Mouse (Mus musculus): Measurements from ENCODE around the gene Gimap4. TPM values are rescaled to one million over a fixed set of nuclear protein-coding genes. Genes with fewer than 3 reads are reported as not detected.

Gene Gimap4
- polyA plus RNA-seq, 1 experiment from 2014 or later: 22.2 TPM

GRCm38 (mm10) chr6:48704146-48704545 is 19.8 kb downstream of the Gimap4 start:
- no peak overlapping the region for H3K4me2 ChIP-seq (ENCODE audit: low read depth, low read length)

DNA sequence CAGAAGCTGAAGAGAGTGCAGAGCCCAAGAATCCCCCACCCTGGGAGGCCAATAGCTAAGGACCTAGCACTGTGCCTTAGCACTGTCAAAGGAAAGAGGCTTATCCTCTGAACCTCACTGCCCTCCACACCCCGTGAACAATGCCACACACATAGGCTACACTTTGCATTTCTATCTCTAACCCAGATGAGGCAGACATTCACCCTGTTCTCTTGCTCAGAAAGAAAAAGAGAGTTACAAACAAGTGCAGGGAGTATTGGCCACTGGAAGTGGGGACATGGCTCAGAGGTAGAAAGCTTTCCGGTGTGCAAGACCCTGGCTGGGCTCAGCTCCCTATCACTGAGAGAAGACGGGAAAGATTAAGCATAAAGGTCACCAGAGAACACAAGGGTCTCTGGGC is 21.8 kb downstream of the Gimap4 start:
- peak overlapping the region; percentile 49 for H3K27ac ChIP-seq (ENCODE audit: low read length)
- peak overlapping the region; percentile 13; the same call in 1 of the 2 replicates for H3K4me3 ChIP-seq (replicated peaks; ENCODE audit: low read length)
- 50% methylated on average over 3 of the region's 3 CpGs for WGBS
- H3K4me2 ChIP-seq (ENCODE audit: low read depth, low read length): no peak overlapping the region
- no peaks in the 10 kb centered on the region for H3K36me3 ChIP-seq (ENCODE audit: control insufficient read depth, insufficient read depth, low read length)
- no peaks in the 10 kb centered on the region for H3K27me3 ChIP-seq (ENCODE audit: control insufficient read depth, insufficient read depth, low read length)
- peak overlapping the region; percentile 50 for H3K9ac ChIP-seq (ENCODE audit: low read length)
- H3K9me3 ChIP-seq (replicated peaks; ENCODE audit: control insufficient read depth, low read length): no peaks in the 10 kb centered on the region
- no peak for ATAC-seq (ENCODE audit: insufficient read depth, low FRiP score)
- no peaks in the 10 kb centered on the region for H3K4me1 ChIP-seq (ENCODE audit: control insufficient read depth, insufficient read depth, low read length)

More at GRCm38 (mm10) chr6:48704146-48704545, 19.8 kb downstream of the Gimap4 start:
- Histone ChIP-seq H3K4me1 (ENCODE audit: control insufficient read depth, insufficient read depth, low read length) (no peaks in the 10 kb centered on the region; the same call in 1 of the 2 replicates), H3K27ac (ENCODE audit: low read length) (no peak overlapping the region), H3K9me3 (replicated peaks; ENCODE audit: control insufficient read depth, low read length) (no peaks in the 10 kb centered on the region), H3K27me3 (ENCODE audit: control insufficient read depth, insufficient read depth, low read length) (no peaks in the 10 kb centered on the region), H3K4me3 (replicated peaks; ENCODE audit: low read length) (no peak overlapping the region), H3K36me3 (ENCODE audit: control insufficient read depth, insufficient read depth, low read length) (no peaks in the 10 kb centered on the region), H3K9ac (ENCODE audit: low read length) (no peak overlapping the region)
- no peak for ATAC-seq (ENCODE audit: insufficient read depth, low FRiP score)

DNA sequence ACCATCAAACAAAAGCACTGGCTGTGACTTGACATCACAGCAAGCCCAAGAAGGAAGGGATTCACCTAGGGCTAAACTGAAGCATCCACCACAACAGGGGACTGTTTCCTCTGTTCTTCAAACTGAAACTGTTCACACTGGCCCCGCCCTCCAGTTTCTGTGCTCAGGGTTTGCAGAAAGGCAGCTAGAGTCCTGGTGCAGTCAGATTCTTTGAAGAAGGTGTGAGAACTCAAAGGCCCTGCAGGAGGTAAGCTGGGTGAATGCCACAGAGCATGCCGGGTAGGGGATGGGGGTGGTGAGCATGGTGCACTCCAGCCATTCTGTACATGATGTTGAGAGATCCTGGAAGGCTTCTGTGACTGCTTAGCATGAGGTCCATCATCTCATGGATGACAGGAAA is 34.1 kb downstream of the Gimap4 start, which contains the start of the genes Gm28053 and Gimap7:
Gene Gm28053 (plus strand): TSS at position 153 of the 400 bp plus-strand sequence.
Gene Gimap7 (plus strand): TSS at position 167 of the 400 bp plus-strand sequence.
- Histone ChIP-seq H3K9ac (ENCODE audit: low read length) (no peak within 1 kb of the TSS), H3K9me3 (replicated peaks; ENCODE audit: control insufficient read depth, low read length) (no peaks in the 10 kb centered on the region), H3K4me1 (ENCODE audit: control insufficient read depth, insufficient read depth, low read length) (no peaks in the 10 kb centered on the region), H3K4me2 (ENCODE audit: low read depth, low read length) (no peak within 1 kb of the TSS), H3K4me3 (replicated peaks; ENCODE audit: low read length) (no peak within 1 kb of the TSS), H3K27ac (ENCODE audit: low read length) (no peak within 1 kb of the TSS), H3K27me3 (ENCODE audit: control insufficient read depth, insufficient read depth, low read length) (no peaks in the 10 kb centered on the region), H3K36me3 (ENCODE audit: control insufficient read depth, insufficient read depth, low read length) (no peaks in the 10 kb centered on the region)
- no peak for ATAC-seq (ENCODE audit: insufficient read depth, low FRiP score)
- 53% methylated on average over 2 of the region's 2 CpGs for WGBS

DNA sequence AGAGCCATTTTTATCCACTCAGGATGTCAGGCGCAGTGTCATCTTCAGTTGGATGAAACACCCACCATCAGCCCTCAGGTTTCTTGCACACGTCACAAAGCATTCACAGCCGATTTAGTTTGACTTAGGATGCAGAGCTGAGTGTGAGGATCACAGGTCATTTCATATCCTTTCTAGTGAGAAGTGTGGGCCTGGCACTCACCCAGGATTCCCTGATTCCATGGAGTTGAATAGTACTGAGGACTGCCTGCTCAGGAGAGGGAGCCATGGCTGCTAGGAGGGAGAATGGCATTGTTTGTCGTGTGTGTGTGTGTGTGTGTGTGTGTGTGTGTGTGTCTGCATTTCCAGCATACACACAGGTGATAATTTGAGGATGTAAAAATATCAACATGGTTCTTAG is 36.0 kb downstream of the Gimap4 start:
- H3K4me3 ChIP-seq (replicated peaks; ENCODE audit: low read length): no peak overlapping the region
- H3K4me2 ChIP-seq (ENCODE audit: low read depth, low read length): no peak overlapping the region
- no peaks in the 10 kb centered on the region for H3K4me1 ChIP-seq (ENCODE audit: control insufficient read depth, insufficient read depth, low read length)
- no peaks in the 10 kb centered on the region for H3K36me3 ChIP-seq (ENCODE audit: control insufficient read depth, insufficient read depth, low read length)
- ATAC-seq (ENCODE audit: insufficient read depth, low FRiP score): no peak
- no peaks in the 10 kb centered on the region for H3K9me3 ChIP-seq (replicated peaks; ENCODE audit: control insufficient read depth, low read length)
- H3K27me3 ChIP-seq (ENCODE audit: control insufficient read depth, insufficient read depth, low read length): no peaks in the 10 kb centered on the region
- 76% methylated on average over 4 of the region's 4 CpGs for WGBS
- no peak overlapping the region for H3K9ac ChIP-seq (ENCODE audit: low read length)
- H3K27ac ChIP-seq (ENCODE audit: low read length): no peak overlapping the region

DNA sequence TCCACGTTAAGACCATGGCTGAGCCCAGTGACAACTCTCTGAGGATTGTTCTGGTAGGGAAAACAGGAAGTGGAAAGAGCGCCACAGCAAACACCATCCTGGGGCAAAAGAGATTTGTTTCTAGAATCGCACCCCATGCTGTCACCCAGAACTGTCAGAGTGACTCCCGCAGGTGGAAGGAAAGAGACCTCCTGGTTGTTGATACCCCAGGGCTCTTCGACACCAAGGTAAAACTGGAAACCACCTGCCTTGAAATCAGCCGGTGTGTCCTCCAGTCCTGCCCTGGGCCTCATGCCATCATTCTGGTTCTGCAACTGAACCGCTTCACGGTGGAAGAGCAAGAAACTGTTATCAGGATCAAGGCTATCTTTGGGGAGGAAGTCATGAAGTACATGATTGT is 39.1 kb downstream of the Gimap4 start:
- WGBS: 79% methylated on average over 8 of the region's 8 CpGs
- no peak overlapping the region for H3K4me2 ChIP-seq (ENCODE audit: low read depth, low read length)
- no peaks in the 10 kb centered on the region for H3K27me3 ChIP-seq (ENCODE audit: control insufficient read depth, insufficient read depth, low read length)
- no peaks in the 10 kb centered on the region for H3K36me3 ChIP-seq (ENCODE audit: control insufficient read depth, insufficient read depth, low read length)
- H3K4me3 ChIP-seq (replicated peaks; ENCODE audit: low read length): no peak overlapping the region
- H3K4me1 ChIP-seq (ENCODE audit: control insufficient read depth, insufficient read depth, low read length): 0 out of 2 replicates have a peak, but pooled peaks cover 4% of the 10 kb centered on the region
- no peak overlapping the region for H3K9ac ChIP-seq (ENCODE audit: low read length)
- no peak for ATAC-seq (ENCODE audit: insufficient read depth, low FRiP score)
- H3K9me3 ChIP-seq (replicated peaks; ENCODE audit: control insufficient read depth, low read length): no peaks in the 10 kb centered on the region
- no peak overlapping the region for H3K27ac ChIP-seq (ENCODE audit: low read length)

GRCm38 (mm10) chr6:48725476-48725875 is 41.1 kb downstream of the Gimap4 start:
- Histone ChIP-seq H3K27me3 (ENCODE audit: control insufficient read depth, insufficient read depth, low read length) (no peaks in the 10 kb centered on the region), H3K36me3 (ENCODE audit: control insufficient read depth, insufficient read depth, low read length) (no peaks in the 10 kb centered on the region), H3K4me1 (ENCODE audit: control insufficient read depth, insufficient read depth, low read length) (0 out of 2 replicates have a peak, but pooled peaks cover 4% of the 10 kb centered on the region), H3K4me2 (ENCODE audit: low read depth, low read length) (no peak overlapping the region), H3K4me3 (replicated peaks; ENCODE audit: low read length) (no peak overlapping the region), H3K9ac (ENCODE audit: low read length) (no peak overlapping the region), H3K9me3 (replicated peaks; ENCODE audit: control insufficient read depth, low read length) (no peaks in the 10 kb centered on the region), H3K27ac (ENCODE audit: low read length) (no peak overlapping the region)
- 0% methylated on average over 1 of the region's 1 CpGs for WGBS
- peak; percentile 78; the same call in 1 of the 2 replicates for ATAC-seq (ENCODE audit: insufficient read depth, low FRiP score)

DNA sequence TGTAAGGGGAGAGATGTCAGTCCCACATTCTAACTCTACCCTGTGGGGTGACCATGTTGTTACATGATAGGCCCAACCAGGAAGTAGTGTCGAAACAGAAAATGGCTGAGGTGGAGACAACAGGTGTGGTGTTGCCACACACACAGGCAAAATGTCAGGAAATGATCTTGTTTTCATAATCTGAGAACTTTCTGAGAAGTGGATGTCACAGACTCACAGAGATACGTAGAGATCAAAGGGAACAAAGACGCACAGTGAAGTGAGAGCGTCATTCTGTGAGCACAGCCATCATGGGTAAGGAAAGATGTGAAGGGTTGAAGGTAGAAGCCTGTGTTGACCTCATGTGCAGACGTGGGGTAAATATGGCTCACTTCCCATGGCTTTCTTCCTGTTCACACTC is 43.4 kb downstream of the Gimap4 start:
- Histone ChIP-seq H3K4me3 (replicated peaks; ENCODE audit: low read length) (no peak overlapping the region), H3K36me3 (ENCODE audit: control insufficient read depth, insufficient read depth, low read length) (no peaks in the 10 kb centered on the region), H3K4me2 (ENCODE audit: low read depth, low read length) (no peak overlapping the region), H3K9ac (ENCODE audit: low read length) (no peak overlapping the region), H3K27me3 (ENCODE audit: control insufficient read depth, insufficient read depth, low read length) (no peaks in the 10 kb centered on the region), H3K9me3 (replicated peaks; ENCODE audit: control insufficient read depth, low read length) (no peaks in the 10 kb centered on the region), H3K4me1 (ENCODE audit: control insufficient read depth, insufficient read depth, low read length) (0 out of 2 replicates have a peak, but pooled peaks cover 4% of the 10 kb centered on the region), H3K27ac (ENCODE audit: low read length) (no peak overlapping the region)
- no peak for ATAC-seq (ENCODE audit: insufficient read depth, low FRiP score)
- 87% methylated on average over 5 of the region's 5 CpGs for WGBS

DNA sequence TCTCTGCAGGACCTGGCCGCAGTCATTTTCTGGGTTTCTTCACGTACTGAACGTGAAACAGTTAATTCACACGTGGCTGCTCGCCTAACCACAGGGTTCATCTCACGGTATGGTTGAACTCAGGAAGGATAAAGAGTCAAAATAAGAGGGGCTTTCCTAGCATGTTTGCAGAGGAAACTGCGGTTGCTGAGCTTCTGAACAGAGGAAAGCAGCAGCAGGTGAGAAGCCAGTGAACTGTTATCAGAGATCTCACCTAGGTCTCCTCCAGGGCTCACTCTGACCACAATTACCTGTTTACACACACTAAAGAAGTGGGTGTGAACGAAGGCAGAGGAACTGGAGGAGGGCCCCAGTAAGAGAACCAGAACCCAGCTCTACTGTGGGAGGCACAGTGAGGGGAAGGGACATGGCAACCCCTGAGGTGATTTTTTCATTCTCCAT is 48.5 kb downstream of the Gimap4 start:
- Histone ChIP-seq H3K36me3 (ENCODE audit: control insufficient read depth, insufficient read depth, low read length) (no peaks in the 10 kb centered on the region), H3K4me2 (ENCODE audit: low read depth, low read length) (no peak overlapping the region), H3K4me1 (ENCODE audit: control insufficient read depth, insufficient read depth, low read length) (no peaks in the 10 kb centered on the region), H3K27me3 (ENCODE audit: control insufficient read depth, insufficient read depth, low read length) (no peaks in the 10 kb centered on the region), H3K9me3 (replicated peaks; ENCODE audit: control insufficient read depth, low read length) (no peaks in the 10 kb centered on the region), H3K27ac (ENCODE audit: low read length) (no peak overlapping the region), H3K9ac (ENCODE audit: low read length) (no peak overlapping the region), H3K4me3 (replicated peaks; ENCODE audit: low read length) (no peak overlapping the region)
- ATAC-seq (ENCODE audit: insufficient read depth, low FRiP score): no peak
- WGBS: 34% methylated on average over 8 of the region's 8 CpGs

DNA sequence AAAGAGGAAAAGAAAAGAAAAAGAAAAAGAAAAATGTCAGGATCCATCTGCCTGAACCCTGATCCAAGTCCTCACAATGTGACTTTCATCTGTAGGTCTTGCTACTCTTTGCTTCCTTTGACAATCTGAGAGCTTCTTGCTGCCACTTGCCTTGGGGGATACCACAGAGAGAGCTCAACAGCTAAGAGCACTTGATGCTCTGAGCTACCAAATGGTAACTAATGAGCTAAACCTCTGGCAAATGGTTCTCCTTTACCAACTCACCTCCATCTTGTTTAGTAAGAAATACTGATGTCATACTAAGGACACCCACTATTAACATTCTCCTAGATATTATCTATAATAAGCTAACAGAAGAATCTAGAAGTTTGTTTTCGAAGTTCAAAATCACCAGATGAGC is 49.3 kb downstream of the Gimap4 start:
- no peak overlapping the region for H3K27ac ChIP-seq (ENCODE audit: low read length)
- 92% methylated on average over 1 of the region's 1 CpGs for WGBS
- H3K4me2 ChIP-seq (ENCODE audit: low read depth, low read length): no peak overlapping the region
- H3K9me3 ChIP-seq (replicated peaks; ENCODE audit: control insufficient read depth, low read length): no peaks in the 10 kb centered on the region
- no peaks in the 10 kb centered on the region for H3K4me1 ChIP-seq (ENCODE audit: control insufficient read depth, insufficient read depth, low read length)
- no peak for ATAC-seq (ENCODE audit: insufficient read depth, low FRiP score)
- H3K36me3 ChIP-seq (ENCODE audit: control insufficient read depth, insufficient read depth, low read length): no peaks in the 10 kb centered on the region
- H3K9ac ChIP-seq (ENCODE audit: low read length): no peak overlapping the region
- no peaks in the 10 kb centered on the region for H3K27me3 ChIP-seq (ENCODE audit: control insufficient read depth, insufficient read depth, low read length)
- no peak overlapping the region for H3K4me3 ChIP-seq (replicated peaks; ENCODE audit: low read length)

All from stomach, embryonic 16.5 days (tissue).